Mouse (Mus musculus) common myeloid progenitor, adult 5-6 weeks (primary cell): Measurements from ENCODE around the gene Eif4b. TPM values are rescaled to one million over a fixed set of nuclear protein-coding genes. Genes with fewer than 3 reads are reported as not detected.

Experiments
- ATAC-seq: replicated peaks from 2 replicates; pipeline ENCODE4 v1.8.0; 2016; ENCODE audit warnings: low read depth, mild to moderate bottlenecking, moderate TSS enrichment, inconsistent platforms; ENCODE audit not compliant: poor library complexity, severe bottlenecking
- total RNA-seq: library from RNA; stranded (forward); fragments of 200-1000, 187-1606 nt; gene quantifications from 2 replicates; pipeline ENCODE4 v1.2.3, GENCODE M21; 2017

Eif4b gene
- total RNA-seq: 452 and 502 TPM in 2 replicates

DNA sequence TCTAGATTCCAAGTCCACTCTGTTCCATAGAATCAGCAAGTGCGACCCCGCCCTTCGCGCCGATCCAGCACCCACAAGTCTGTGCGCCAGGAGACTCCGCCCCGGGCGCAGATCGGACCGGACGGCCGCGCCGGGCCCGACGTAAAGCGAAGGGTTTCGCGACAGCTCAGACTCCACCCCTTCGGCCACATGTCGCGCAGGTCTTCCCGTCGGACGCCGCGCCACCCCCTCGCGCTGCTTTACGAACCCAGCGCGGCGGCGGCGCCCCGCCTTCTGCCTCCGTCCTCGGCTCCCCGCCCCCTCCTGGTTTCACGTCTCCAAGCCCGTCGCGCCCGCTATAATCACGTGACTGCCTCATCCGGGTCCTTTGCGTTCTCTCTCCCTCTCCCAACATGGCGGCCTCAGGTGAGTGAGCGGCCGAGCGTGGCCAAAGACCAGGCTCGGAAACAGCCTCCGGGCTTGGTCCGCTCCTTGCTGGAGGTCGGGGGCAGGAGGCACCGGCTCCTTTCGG is at the start of gene Eif4b:
TSS of gene Eif4b (plus strand) at position 215 of the 511 bp plus-strand sequence.
- peak; percentile 90 for ATAC-seq

GRCm38 (mm10) chr15:102023888-102024287 is 49.7 kb upstream of the Eif4b start:
- ATAC-seq: no peak

GRCm38 (mm10) chr15:102025136-102025872 is 48.3 kb upstream of the Eif4b start:
- no peak for ATAC-seq

- peak; percentile 37; the same call in 1 of the 2 replicates for ATAC-seq
These were observed 47.1 kb upstream of the Eif4b start for GRCm38 (mm10) chr15:102026430-102026829.

DNA sequence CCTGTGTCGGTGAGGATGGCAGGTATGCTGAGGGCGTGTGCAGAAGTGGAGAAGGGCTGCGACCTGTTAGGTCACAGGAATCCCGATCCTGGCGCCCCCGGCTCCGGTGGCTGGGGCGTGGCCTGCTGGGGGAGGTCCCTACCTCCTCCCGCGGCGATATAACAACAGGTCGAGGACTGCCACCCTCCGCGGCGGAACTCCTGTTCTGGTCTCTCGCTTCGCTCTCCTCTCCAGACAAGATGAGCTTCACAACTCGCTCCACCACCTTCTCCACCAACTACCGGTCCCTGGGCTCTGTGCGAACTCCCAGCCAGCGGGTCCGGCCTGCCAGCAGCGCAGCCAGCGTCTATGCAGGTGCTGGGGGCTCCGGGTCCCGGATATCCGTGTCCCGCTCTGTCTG is 45.5 kb upstream of the Eif4b start, which contains the start of gene Krt18:
TSS of gene Krt18 (plus strand) at position 141 of the 400 bp plus-strand sequence.
- ATAC-seq: peak; percentile 67

GRCm38 (mm10) chr15:102034121-102035053 is 39.2 kb upstream of the Eif4b start:
- ATAC-seq: no peak

GRCm38 (mm10) chr15:102040277-102040676 is 33.3 kb upstream of the Eif4b start:
- ATAC-seq: no peak

DNA sequence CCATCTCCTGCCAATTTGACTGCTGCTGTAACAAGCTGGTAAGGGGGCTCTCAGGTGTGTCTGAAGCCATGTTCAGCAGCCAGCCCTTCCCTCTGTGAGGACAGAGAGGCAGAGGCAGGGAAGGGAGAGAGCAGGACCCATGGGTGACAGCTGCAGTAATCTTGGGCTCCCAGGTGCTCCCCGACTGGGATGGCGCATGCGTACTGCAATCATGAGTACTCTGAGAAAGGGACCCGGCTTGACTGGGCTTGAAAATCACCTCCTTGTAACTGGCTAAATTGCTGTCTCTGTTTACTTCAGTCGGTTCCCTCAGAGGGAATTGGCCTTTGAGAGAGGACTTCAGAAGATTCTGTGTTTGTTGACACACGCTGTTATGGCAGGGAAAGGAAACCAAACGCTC is 31.6 kb upstream of the Eif4b start:
- no peak for ATAC-seq

DNA sequence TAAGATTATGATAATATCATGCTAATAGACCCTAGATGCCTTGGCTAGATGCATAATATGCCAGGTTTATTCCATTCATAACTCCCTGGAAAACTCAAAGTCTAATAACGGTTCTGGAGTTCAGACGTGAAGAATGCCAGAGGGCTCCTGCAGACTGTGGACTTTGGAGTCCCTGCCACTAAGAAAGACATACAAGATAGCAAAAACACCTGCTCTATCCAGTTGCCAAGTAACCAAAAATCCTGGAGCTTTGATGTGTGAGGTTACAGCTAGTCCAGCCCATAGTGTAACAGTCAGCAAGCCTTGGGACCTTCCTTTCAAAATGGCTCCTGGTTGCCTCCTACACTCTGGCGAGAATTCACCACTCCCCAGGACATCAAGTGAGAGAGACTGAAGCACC is 28.8 kb upstream of the Eif4b start:
- no peak for ATAC-seq

DNA sequence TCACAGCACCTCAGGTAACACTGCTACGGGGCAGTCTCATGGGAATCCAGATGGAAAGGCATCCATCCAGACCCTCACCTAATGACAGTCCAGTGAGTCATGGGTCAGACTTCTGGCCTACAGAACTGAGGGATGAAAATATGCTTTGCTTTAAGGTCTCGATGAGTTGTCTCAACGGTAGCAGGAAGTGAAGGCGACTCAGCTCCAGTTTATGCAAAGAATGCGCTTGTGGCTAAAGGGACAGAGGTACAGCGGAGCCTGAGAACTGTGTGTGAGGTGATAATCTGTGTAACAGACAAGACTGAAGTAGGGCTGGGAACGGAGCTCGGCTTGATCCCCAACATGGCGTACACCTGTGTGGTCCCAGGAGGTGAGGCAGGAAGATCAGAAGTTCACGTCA is 27.9 kb upstream of the Eif4b start:
- no peak for ATAC-seq

DNA sequence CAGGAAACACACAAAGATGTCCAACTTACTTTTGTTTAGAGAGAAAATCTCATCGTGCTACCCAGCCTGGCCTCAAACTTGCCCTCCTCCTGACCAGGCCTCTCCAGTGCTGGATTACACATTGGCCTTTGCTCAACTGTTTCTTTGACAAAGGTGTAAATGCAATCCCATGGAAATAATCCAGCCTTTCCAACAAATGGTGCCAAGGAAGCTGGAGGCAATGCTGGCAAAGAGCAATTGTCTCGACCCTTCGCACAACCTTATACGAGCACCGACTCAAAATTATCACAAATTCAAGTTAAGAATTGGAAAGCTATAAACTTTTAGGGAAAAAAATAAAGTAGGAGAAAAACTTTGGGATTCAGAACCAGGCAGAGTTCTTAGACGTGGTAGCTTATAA is 25.6 kb upstream of the Eif4b start:
- no peak for ATAC-seq

DNA sequence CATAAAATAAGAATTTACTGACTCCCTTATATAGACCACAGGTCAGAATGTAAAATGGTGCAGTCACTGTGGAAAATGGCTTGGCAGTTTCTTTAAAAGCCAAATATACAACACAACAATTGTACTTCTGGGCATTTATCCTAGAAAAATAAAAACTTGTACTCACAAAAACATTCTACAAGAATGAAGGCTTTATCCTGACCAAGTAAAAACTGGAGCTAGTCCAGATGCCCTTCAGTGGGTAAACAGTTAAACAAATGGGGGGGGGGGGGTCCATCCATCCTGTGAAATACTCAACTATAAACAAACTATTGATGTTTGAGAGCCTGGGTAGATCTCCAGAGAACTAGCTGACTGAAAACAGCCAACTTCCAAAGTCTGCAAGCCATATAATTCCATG is 23.7 kb upstream of the Eif4b start:
- ATAC-seq: no peak

GRCm38 (mm10) chr15:102051920-102052683 is 21.5 kb upstream of the Eif4b start:
- ATAC-seq: peak; percentile 91

DNA sequence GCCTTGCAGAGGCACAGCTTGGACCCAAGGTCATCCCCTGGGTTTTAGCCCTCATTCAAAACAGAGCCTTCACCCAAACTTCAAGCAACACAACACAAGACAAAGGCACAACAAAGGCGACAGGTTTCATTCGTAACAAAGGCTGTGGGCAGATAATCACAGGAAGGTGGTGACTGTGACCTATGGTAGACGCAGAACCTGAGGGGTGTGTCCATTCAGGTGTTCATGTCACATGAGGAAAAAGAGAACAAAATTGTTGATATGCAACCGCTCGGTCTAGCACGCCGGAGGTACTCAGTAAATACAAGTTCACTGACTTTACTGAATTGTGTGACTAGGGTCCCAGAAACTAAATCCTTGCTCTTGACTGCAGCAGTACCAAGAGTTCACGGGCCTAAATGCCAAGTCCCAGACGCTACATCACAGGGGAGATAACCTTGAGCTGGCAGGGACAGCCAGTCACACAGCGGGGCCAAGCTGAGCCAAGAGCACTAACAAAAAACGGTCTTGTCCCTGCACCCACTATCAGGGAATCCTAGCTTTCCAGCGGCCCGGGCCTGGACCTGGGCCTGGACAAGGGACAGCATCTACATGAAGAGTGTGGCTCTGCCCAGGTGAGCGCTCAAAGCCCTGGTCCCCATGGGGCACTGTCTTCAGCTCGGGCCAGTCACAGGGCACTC is 16.9 kb upstream of the Eif4b start:
- ATAC-seq: no peak

DNA sequence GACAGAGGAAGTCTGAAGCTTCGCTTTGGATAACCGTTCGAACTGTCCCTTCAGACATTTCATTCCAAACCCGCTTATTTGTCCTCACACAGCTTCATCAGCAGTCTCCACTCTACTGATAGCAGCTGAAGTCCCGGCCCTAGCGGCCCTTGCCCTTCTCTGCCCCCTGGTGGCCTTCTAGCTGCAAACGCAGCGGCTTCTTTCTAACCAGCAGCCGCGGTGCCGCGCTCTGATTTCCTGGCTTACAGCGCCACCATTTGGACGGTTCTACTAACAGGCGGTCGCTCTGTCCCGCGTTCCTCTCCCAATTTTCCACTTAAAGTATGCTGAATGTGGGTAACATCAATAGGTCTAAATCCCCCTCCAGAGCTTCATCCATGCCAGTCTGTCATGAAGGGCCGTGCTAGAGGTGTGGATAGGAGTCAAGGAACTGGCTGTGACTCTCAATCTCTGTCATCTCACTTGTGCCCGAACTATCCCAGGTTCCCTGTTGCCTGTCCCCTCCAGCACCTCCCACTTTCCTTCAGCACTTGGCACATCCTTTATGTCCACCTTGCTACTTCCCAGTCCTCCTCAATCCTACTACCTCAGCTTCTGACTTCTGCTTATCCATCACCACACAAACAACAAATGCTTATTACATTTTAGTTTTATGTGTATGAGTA is 7.8 kb upstream of the Eif4b start:
- ATAC-seq: peak; percentile 97

GRCm38 (mm10) chr15:102070476-102071467 is 2.8 kb upstream of the Eif4b start:
- ATAC-seq: peak; percentile 33; the same call in 1 of the 2 replicates

- no peak for ATAC-seq
These were observed 512 bp upstream of the Eif4b start for GRCm38 (mm10) chr15:102072963-102073558.
